Mouse (Mus musculus) ES-E14 (cell line): ENCODE data around the gene Ildr2.

Source experiments
- HCFC1 ChIP-seq: IDR thresholded peaks from 2 replicates; pipeline ENCODE4 v1.6.1; 2012; ENCODE audit warnings: low read length, inconsistent platforms, borderline replicate concordance; ENCODE audit not compliant: insufficient read depth
- MAFK ChIP-seq: IDR thresholded peaks from 2 replicates; pipeline ENCODE4 v1.6.1; 2014; ENCODE audit warnings: mild to moderate bottlenecking, low read depth, low read length, inconsistent platforms; ENCODE audit not compliant: insufficient read depth
- ZC3H11A ChIP-seq: IDR thresholded peaks from 2 replicates; pipeline ENCODE4 v1.6.1; 2012; ENCODE audit warnings: low read depth, mild to moderate bottlenecking, inconsistent platforms, low read length, borderline replicate concordance
- ZNF384 ChIP-seq: IDR thresholded peaks from 2 replicates; pipeline ENCODE4 v1.6.1; 2012; ENCODE audit warnings: low read depth, low read length, inconsistent platforms

- TF ChIP-seq HCFC1 (no peak), MAFK (no peak), ZNF384 (no peak), ZC3H11A (no peak)
Observed at GRCm38 (mm10) chr1:166209371-166209770, 44.6 kb upstream of the Ildr2 start.
